Mouse (Mus musculus): ENCODE data around the gene Mrvi1.
"Not testable (repeated sequence)": the region's sequence is repeated elsewhere in the genome, so short reads cannot be mapped to it uniquely, and the experiment has no call there.

Mrvi1 gene

GRCm38 (mm10) chr7:110944321-110944720 is 37.9 kb downstream of the Mrvi1 start:
- ATAC-seq (ENCODE audit: insufficient number of reproducible peaks, low FRiP score, low TSS enrichment), result no peak

DNA sequence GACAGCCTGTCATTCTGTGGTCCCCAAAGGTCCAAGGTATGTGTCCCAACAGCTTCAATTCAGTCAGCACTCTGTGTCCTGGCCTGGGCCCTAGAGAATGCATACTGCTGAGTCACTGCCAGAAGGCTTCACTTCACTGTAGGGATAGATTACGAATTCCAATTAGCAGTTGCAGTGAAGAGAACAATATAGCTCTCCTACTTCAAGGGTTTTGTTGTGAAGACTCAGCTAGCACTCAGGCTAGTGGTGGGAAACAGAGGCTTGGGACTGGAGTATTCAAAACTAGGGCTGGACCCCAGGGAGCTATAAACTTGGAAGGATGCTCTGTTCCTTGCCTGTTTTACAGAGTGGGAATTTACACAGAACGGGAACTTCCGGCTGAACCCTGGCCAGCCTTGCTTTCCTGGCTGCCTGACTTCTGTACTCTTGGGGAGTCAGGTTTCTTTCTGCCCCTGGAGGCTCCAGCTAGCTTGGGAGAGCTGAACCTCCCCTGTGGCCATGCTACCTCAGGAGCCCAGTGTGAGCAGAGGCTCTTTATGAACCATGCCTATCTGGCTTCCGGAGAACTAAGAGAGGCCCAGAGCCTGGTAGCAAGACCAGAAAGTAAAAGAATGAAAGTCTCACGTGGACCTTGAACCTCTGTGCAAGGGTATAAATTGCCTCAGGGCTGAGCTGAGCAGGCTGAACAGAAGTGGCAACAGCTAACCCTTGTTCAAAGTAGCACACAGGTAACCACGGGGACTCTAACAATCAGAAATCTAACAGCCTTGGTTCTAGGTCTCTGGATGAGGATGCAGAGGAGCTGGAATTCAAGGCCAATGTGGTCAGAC is 40.3 kb downstream of the Mrvi1 start:
- no peak for ATAC-seq (ENCODE audit: insufficient number of reproducible peaks, low FRiP score, low TSS enrichment)

GRCm38 (mm10) chr7:110941116-110941521 is 41.1 kb downstream of the Mrvi1 start:
- no peak for ATAC-seq (ENCODE audit: insufficient number of reproducible peaks, low FRiP score, low TSS enrichment)

DNA sequence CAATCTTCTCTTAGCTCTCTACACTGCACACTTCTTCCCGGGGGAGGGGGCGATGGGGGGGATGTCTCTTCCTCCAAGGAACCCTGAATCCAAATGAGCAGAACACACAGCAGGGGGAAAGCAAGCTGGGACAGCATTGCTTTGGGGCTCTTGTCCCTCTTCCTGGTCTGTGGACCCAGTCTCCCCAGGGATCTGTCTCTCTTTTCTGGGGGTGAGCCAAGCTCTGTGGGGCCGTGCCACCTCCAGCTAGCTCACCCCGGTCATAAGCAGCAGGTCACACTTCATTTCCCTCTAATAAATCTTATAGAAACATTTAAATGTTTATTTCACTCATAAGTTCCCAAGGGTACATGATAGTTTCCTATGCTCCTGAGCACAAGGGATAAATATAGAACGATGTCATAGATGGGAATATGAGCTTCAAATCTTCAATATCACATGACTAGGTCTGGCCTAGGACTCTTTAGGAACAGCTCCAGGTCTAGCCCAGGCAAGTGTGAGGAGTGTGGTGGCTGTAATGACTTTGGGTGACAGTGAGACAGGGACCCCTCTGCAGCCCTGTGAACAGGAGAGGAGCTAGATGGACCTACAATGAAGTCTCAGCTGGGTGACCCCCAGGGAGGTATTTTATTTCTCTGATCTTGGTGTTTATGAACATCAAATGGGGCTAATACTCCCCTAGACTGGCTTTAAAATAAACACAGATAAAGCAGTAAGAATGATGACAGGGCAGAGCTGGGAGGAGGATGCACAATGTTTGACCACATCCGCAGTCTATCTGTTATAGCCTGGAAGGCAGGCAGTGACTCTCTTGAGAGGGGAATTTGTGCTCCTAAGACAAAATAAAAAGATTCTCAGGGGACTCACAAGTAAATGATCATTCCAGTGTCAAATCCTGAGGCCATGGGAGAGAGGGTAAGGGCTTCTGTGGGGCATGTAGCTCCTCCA is 46.2 kb downstream of the Mrvi1 start:
- ATAC-seq (ENCODE audit: insufficient number of reproducible peaks, low FRiP score, low TSS enrichment), result no peak

DNA sequence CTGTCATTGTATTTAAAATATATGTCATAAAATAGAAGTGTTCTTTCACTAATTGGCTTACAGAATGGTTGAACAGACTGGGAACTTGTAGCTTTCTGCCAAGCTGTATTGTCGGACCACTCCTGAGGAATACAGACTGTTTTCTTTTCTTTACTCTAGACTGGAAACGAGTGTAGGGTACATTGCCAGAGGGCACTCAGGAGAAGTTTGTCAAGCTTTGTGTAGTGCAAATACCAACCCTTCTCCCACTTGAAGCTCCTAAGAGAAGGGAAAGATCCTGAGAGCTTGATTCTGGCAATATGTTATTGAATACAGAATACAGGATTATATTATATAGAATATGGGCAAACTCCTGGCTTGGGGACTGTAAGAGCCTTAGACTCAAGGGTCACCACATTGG is 48.3 kb downstream of the Mrvi1 start:
- ATAC-seq (ENCODE audit: insufficient number of reproducible peaks, low FRiP score, low TSS enrichment), result no peak

DNA sequence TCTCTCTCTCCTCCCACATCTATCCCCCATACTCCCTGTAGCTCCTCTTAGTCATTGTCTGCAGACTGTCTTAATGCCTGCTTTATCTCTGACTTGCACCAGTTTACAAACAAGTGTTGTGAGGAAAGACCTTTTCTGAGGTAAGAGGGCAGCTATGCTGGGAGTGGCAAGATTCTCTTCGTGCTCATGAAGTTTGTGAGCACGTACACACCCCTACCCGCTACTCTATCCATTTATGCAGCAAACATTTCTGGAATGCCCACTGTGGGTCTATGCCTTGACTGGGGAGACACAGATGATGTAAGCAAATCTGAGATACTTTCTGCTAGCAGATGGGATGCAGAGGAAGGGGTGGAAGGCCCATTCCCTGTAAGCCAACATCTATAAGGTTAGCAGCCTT is 48.9 kb downstream of the Mrvi1 start:
- ATAC-seq (ENCODE audit: insufficient number of reproducible peaks, low FRiP score, low TSS enrichment), result no peak

DNA sequence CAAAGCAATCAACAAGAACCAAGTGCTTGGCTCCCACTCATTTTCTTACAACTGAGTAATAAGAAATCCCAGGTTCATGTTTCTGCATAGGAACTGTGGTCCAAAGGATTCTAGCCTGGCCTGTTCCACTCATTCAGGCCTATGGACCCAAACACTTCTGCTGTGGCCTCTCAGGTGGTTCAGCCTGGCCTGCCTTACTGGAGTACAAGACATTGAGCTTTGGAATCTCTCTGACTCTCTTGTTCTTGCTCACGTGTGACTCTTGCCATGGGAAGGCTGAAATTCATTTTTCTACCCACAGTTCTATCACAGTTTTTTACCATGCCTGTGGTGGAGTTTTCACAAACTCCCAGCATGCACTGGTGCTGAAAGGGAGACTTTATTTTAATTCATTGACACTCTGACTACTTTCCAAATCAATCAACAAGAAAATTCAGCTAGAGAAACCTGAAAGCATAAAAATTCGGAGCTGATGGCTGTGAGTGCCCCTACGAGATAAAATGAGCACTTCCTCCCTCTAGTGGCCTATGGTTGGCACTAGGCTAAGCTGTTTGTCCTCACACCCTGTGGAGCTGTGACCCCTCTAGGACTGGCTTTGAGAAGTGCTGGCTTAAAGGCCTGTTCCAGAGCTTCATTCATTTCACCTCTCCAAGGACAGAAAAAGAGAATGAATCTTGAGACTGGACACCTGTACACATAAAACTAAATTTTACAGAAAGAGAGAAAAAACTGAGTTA is 52.0 kb downstream of the Mrvi1 start:
- no peak for ATAC-seq (ENCODE audit: insufficient number of reproducible peaks, low FRiP score, low TSS enrichment)

DNA sequence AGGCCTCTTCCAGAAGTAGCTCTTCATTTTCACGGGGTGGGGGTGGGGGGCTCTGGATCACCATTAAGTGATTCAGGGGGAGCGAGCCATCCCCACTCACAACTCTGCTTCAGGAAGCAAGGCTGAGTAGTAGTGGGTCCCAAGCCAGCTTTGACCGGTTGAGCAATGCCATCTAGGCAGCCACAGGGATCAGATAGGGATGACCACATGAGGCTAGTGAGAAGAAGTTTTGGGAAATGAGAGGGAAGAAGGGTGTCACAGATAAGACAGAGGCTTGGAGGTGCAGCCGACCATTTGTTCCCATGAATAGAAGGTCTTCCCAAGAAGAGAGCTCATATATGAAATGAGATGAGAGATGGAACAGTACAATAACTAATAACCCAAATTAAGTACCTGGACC is 55.7 kb downstream of the Mrvi1 start:
- ATAC-seq (ENCODE audit: insufficient number of reproducible peaks, low FRiP score, low TSS enrichment), result no peak

DNA sequence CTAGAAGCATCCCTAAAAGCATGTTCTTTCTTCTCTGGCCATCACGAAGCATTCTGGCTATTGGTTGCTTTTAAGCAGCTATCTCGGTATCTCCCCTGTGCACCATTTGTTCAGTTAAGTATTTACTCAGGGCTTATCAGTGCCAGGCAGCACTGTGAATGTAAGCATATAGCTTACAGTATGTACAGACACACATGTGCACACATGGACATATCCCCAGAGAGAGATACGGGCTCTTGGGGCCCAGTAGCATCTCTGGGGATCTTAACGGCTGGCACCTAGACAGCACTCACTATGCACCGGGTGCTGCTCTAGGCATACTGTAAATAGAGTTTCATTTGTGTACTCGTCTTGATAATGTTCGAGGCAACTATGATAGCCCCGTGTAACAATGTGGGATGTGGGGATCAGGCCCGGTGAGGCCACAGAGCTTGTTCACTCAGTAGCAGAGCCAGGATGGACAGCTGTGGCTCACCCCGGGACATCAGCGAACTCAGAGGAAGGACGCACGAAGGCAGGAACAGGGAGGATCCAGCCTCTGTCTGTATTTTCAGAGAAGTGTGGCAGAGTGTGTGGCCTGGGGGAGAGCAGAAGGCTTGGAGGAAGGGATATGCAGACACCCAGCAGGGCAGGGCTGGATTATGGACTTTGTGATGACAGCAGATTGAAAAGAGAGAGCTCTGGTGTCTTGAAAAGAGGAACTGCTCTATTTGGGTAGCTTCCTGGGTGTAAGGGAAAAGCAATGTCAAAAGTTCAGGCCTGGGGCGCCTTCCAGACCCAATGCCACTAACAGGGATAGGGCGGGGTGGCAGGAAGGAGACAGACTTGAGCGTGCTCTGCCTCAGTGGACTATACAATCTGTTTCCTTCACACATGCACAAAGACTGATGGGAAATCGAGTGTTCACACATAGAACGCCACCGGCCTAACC is 61.7 kb downstream of the Mrvi1 start:
- no peak for ATAC-seq (ENCODE audit: insufficient number of reproducible peaks, low FRiP score, low TSS enrichment)

- ATAC-seq (ENCODE audit: insufficient number of reproducible peaks, low FRiP score, low TSS enrichment), result no peak
Observed at GRCm38 (mm10) chr7:110919721-110920120, 62.5 kb downstream of the Mrvi1 start.

DNA sequence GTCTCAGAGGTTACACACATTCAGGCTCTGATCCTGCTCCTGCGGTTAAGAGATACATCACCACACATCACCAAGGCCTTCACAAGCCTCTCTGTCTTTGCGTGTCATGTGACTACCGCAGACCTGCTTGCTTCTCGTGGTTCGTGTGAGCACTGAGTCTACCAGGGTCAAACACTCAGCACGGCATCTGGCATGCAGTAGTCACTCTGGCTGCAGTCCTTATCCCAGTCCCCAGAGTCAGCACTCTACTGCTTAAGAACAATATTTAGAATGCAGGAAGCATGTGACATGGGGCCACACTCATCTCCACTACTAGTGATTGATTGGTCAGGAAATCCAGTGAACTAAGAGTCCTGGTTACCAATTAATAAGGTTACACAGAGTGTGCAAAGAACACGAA is 66.3 kb downstream of the Mrvi1 start:
- ATAC-seq (ENCODE audit: insufficient number of reproducible peaks, low FRiP score, low TSS enrichment), result no peak

- no peak for ATAC-seq (ENCODE audit: insufficient number of reproducible peaks, low FRiP score, low TSS enrichment)
Observed at GRCm38 (mm10) chr7:110914531-110914930, 67.7 kb downstream of the Mrvi1 start.

DNA sequence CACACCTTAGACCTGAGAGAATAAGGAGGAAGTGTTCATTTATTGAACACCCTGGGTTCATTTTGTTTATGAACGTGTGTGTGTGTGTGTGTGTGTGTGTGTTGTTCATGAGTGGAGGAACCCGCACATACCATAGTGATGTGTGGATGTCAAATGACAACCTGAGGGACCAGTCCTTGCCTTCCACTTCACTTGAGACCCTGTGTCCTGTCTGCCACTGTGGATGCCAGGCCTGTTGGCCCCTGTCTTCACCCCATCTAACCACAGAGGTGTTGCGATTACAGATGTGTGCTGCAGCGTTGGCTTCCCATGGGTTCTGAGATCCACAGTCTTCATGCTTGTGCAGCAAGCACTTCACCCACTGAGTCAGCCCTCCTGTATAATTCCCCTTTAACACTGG is 68.5 kb downstream of the Mrvi1 start:
- ATAC-seq (ENCODE audit: insufficient number of reproducible peaks, low FRiP score, low TSS enrichment), result no peak

DNA sequence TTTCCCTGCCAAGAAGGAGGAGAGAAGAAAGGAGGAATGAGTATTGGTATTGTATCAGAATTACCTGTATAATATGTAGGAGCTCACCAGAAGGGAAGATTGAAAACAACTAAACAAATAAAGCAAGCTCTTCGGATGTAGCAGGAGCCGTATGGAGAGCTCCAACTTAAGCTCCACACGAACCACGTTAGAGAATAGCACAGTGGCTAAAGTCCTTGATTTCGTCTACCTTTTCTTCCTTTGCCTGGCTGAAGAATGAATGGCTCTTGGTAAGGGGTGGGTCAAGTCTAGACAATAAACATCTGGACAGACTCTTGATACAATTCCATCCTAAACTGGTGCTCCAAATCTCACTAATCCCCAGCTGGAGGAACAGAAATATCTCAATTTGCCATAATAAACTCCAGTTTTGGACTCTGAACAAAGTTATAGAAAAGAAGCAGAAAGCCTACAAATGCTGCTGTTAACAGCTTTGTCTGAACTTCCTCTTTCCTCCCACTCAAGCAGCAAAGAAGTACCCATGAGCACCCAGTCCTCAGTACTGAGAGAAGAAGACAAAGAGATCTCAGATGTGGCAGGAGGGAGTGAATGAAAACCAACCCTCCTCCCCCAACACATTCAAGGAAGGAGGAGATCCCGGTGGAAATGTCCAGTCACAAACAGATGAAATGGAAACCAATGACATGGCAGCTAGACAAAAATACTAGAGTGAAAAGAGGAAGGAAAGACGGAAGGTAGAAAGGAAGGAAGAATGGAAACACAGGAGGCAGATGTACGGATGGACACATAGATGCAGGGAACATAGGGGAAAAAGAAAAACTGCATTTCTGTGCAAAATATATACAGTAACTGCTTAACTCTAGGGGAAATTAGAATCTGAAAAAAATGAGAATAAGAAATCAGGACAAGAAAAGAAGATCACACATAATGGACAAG is 73.8 kb downstream of the Mrvi1 start:
- ATAC-seq (ENCODE audit: insufficient number of reproducible peaks, low FRiP score, low TSS enrichment), result no peak

- no peak for ATAC-seq (ENCODE audit: insufficient number of reproducible peaks, low FRiP score, low TSS enrichment)
Observed at GRCm38 (mm10) chr7:110906566-110906965, 75.7 kb downstream of the Mrvi1 start.

DNA sequence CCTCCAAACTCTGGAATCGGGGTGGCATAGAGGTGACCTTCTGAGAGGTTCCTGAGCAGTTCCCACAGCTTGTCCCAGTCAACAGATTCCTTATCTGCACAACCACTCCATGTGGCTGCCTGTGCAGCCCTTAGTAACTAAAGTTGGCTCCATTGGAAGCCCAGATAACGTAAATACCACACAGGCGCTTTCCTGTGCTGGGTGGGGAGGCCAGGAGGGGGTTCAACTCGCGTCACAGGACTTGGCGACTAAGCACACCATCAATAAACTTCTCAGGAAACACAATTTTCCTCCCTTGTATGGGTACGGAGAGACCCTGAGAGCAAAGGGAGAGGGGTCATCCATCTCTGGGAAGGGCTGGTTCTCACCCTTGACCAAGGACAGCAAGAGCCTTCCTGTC is 79.0 kb downstream of the Mrvi1 start:
- ATAC-seq (ENCODE audit: insufficient number of reproducible peaks, low FRiP score, low TSS enrichment), result no peak

GRCm38 (mm10) chr7:110897202-110897601 is 85.1 kb downstream of the Mrvi1 start:
- no peak for ATAC-seq (ENCODE audit: insufficient number of reproducible peaks, low FRiP score, low TSS enrichment)

- ATAC-seq (ENCODE audit: insufficient number of reproducible peaks, low FRiP score, low TSS enrichment), result no peak
Observed at GRCm38 (mm10) chr7:110896453-110896852, 85.8 kb downstream of the Mrvi1 start.

GRCm38 (mm10) chr7:110895772-110896171 is 86.5 kb downstream of the Mrvi1 start:
- not testable (repeated sequence) for ATAC-seq (ENCODE audit: insufficient number of reproducible peaks, low FRiP score, low TSS enrichment)

Measured in cerebellum, adult (tissue).